Mouse (Mus musculus): ENCODE measurements around the gene Gm10382. TPM values are rescaled to one million over a fixed set of nuclear protein-coding genes. Genes with fewer than 3 reads are reported as not detected.

The Gm10382 gene
- polyA plus RNA-seq (2012; ENCODE audit: low replicate concordance): 0.31 and 0.62 TPM in 2 replicates

DNA sequence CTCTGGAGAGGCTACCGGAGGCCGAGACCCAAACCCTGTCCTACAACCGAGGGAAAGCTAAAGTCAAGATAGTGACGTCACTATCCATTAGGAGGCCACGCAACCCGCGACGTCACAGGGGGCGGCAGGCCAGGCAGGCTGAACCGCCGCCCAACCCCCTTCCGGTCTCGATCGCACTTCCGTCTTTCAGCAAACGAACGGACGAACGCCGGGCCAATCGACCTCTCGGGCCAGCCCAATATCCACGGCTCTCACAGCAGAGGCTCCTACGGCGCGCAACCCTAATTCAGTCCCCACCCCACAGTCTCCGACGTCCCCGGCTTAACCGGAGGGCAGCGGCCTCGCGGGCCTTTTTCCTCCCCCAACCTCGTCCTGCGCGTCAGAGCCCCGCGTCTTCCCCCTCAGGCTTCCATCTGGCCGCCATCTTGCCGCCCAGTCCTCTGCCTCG is at the start of gene Gm10382:
Gene Gm10382, plus strand, starts transcription at position 192 of the 448 bp plus-strand sequence.

GRCm38 (mm10) chr5:125340547-125341262 is 48.4 kb upstream of the Gm10382 start, which contains the start of gene Scarb1:
Gene Scarb1 (minus strand): TSS chr5:125341094.

GRCm38 (mm10) chr5:125389579-125390441 is 688 bp downstream of the Gm10382 start, which contains the start of gene Ubc:
Gene Ubc (minus strand): TSS chr5:125390202.

DNA sequence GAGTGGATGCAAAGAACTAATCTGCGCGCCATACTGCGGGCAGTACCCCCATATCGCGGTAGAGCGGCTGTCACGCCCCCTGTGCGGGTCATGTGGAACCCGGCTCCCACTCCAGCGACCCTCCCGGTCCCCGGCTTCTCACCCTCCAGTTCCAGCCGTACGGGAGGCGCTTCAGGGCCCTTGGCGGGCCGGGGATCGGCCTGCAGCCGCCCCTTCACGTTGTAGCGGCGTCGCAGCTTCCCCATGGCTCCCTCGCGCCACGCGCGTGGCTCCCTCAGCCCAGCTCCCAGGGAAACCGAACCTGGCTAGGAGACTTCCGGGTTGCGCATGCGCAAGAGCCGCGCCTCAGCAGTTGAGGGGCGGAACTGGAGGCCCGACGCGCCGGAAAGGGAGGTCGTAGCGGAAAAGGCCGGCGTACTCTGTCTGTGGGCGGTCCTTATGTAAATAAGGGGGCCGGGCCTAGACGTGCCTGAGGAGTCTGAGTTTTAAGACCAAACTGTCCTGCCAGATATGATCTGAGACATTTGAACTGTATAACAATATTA is 44.7 kb downstream of the Gm10382 start, which contains the start of gene Dhx37:
Gene Dhx37, minus strand, starts transcription at position 329 of the 545 bp plus-strand sequence.

Other genes starting within 250 kb of the Gm10382 start
- 226 and 635 TPM in 2 replicates for gene Ncor2, start 210.1 kb upstream of the Gm10382 start, polyA plus RNA-seq (2012; ENCODE audit: low replicate concordance)
- 37.1 and 37.5 TPM in 2 replicates for gene Scarb1, start 48.2 kb upstream of the Gm10382 start, polyA plus RNA-seq (2012; ENCODE audit: low replicate concordance)
- 215 and 492 TPM in 2 replicates for gene Ubc, start 880 bp downstream of the Gm10382 start, polyA plus RNA-seq (2012; ENCODE audit: low replicate concordance)
- 21.8 and 50.6 TPM in 2 replicates for gene Dhx37, start 44.8 kb downstream of the Gm10382 start, polyA plus RNA-seq (2012; ENCODE audit: low replicate concordance)
- 18.5 and 20.0 TPM in 2 replicates for gene Bri3bp, start 52.2 kb downstream of the Gm10382 start, polyA plus RNA-seq (2012; ENCODE audit: low replicate concordance)
- gene Aacs, start 86.5 kb downstream of the Gm10382 start, polyA plus RNA-seq (2012; ENCODE audit: low replicate concordance): 18.3 and 25.6 TPM in 2 replicates
- gene Tmem132b, start 142.5 kb downstream of the Gm10382 start, polyA plus RNA-seq (2012; ENCODE audit: low replicate concordance): 0.17 and 0.41 TPM in 2 replicates